Mouse (Mus musculus): ENCODE measurements around the gene Olfr473. TPM values are rescaled to one million over a fixed set of nuclear protein-coding genes. Genes with fewer than 3 reads are reported as not detected.

Olfr473 gene
- polyA plus RNA-seq (2017; shearing (Covaris generic)) = not detected

GRCm38 (mm10) chr7:107930146-107930545, at the start of gene Olfr473:
Gene Olfr473, plus strand, starts transcription at chr7:107930446.
- no peak for ATAC-seq

- ATAC-seq = no peak
Observed at GRCm38 (mm10) chr7:107897602-107898001, 32.6 kb upstream of the Olfr473 start, which contains the start of gene Olfr472. Gene Olfr472, plus strand, starts transcription at chr7:107897902.

GRCm38 (mm10) chr7:107952539-107952938, 22.3 kb downstream of the Olfr473 start:
- peak; percentile 45 for ATAC-seq

GRCm38 (mm10) chr7:107954343-107954742, 24.1 kb downstream of the Olfr473 start, which contains the start of gene Olfr474:
Gene Olfr474, plus strand, starts transcription at chr7:107954643.
- ATAC-seq = no peak

- no peak for ATAC-seq
Observed at GRCm38 (mm10) chr7:107964503-107964902, 34.3 kb downstream of the Olfr473 start, which contains the start of gene Olfr476. Gene Olfr476, plus strand, starts transcription at chr7:107964803.

Other genes with a start within 250 kb of the Olfr473 start
- gene Cyb5r2, start 172.4 kb upstream of the Olfr473 start, polyA plus RNA-seq (2017; shearing (Covaris generic)) = not detected
- gene Ovch2, start 129.2 kb upstream of the Olfr473 start, polyA plus RNA-seq (2017; shearing (Covaris generic)) = not detected
- not detected for gene Olfr467, start 118.2 kb upstream of the Olfr473 start, polyA plus RNA-seq (2017; shearing (Covaris generic))
- not detected for gene Olfr469, start 104.9 kb upstream of the Olfr473 start, polyA plus RNA-seq (2017; shearing (Covaris generic))
- gene Olfr470, start 83.0 kb upstream of the Olfr473 start, polyA plus RNA-seq (2017; shearing (Covaris generic)) = under 1 TPM; 0.47 to 0.58 TPM
- gene Olfr472, start 32.5 kb upstream of the Olfr473 start, polyA plus RNA-seq (2017; shearing (Covaris generic)) = under 1 TPM in 1 of 2 experiments, not detected in 1; 0.09 TPM
- gene Olfr474, start 24.2 kb downstream of the Olfr473 start, polyA plus RNA-seq (2017; shearing (Covaris generic)) = not detected
- not detected for gene Olfr476, start 34.4 kb downstream of the Olfr473 start, polyA plus RNA-seq (2017; shearing (Covaris generic))
- not detected for gene Olfr477, start 56.2 kb downstream of the Olfr473 start, polyA plus RNA-seq (2017; shearing (Covaris generic))
- gene Olfr478, start 103.5 kb downstream of the Olfr473 start, polyA plus RNA-seq (2017; shearing (Covaris generic)) = not detected
- under 1 TPM in 1 of 2 experiments, not detected in 1; 0.15 TPM for gene Olfr479, start 120.2 kb downstream of the Olfr473 start, polyA plus RNA-seq (2017; shearing (Covaris generic))
- not detected for gene Olfr480, start 136.9 kb downstream of the Olfr473 start, polyA plus RNA-seq (2017; shearing (Covaris generic))
- under 1 TPM in 1 of 2 experiments, not detected in 1; 0.16 TPM for gene Olfr481, start 149.4 kb downstream of the Olfr473 start, polyA plus RNA-seq (2017; shearing (Covaris generic))
- gene Olfr482, start 167.1 kb downstream of the Olfr473 start, polyA plus RNA-seq (2017; shearing (Covaris generic)) = not detected
- gene Olfr483, start 170.4 kb downstream of the Olfr473 start, polyA plus RNA-seq (2017; shearing (Covaris generic)) = not detected
- not detected for gene Olfr484, start 197.0 kb downstream of the Olfr473 start, polyA plus RNA-seq (2017; shearing (Covaris generic))
- gene Olfr485, start 229.4 kb downstream of the Olfr473 start, polyA plus RNA-seq (2017; shearing (Covaris generic)) = not detected
- gene Olfr486, start 242.3 kb downstream of the Olfr473 start, polyA plus RNA-seq (2017; shearing (Covaris generic)) = not detected